Mouse (Mus musculus) stomach, postnatal 0 days (tissue): ENCODE data around the gene Pnliprp1. TPM values are rescaled to one million over a fixed set of nuclear protein-coding genes. Genes with fewer than 3 reads are reported as not detected.

Experiments
- ATAC-seq: fragments of 200-750 bp; cut with Nextera tagmentation; 2 replicates; pipeline ENCODE4 v1.8.0; 2017; ENCODE audit not compliant: low FRiP score, low TSS enrichment
- DNase-seq: peaks from one replicate; pipeline ENCODE4 v3.0.0-alpha.2; 2016; ENCODE audit warnings: low spot score
- H3K27ac ChIP-seq: fragments of 300-500 bp; sonication (generic); replicated peaks from 2 replicates; pipeline ENCODE4 v1.5.1; 2014; ENCODE audit warnings: mild to moderate bottlenecking, control low read depth
- H3K27me3 ChIP-seq: fragments of 300-500 bp; sonication (generic); 2 replicates; pipeline ENCODE4 v1.6.1; 2014; ENCODE audit warnings: low read length; ENCODE audit not compliant: control insufficient read depth, insufficient read depth
- H3K36me3 ChIP-seq: fragments of 300-500 bp; sonication (generic); 2 replicates; pipeline ENCODE4 v1.6.1; 2014; ENCODE audit warnings: low read length, mixed read lengths; ENCODE audit not compliant: control insufficient read depth, insufficient read depth
- H3K4me1 ChIP-seq: fragments of 300-500 bp; sonication (generic); replicated peaks from 2 replicates; pipeline ENCODE4 v1.6.1; 2014; ENCODE audit warnings: antibody characterized with exemption; ENCODE audit not compliant: control insufficient read depth, insufficient read depth
- H3K4me2 ChIP-seq: fragments of 300-500 bp; sonication (generic); replicated peaks from 2 replicates; pipeline ENCODE4 v1.6.1; 2014; ENCODE audit warnings: low read depth, mild to moderate bottlenecking, control low read depth, moderate library complexity
- H3K4me3 ChIP-seq: fragments of 300-500 bp; sonication (generic); 2 replicates; pipeline ENCODE4 v1.5.1; 2014; ENCODE audit warnings: low read depth, low read length, control low read depth
- H3K9ac ChIP-seq: fragments of 300-500 bp; sonication (generic); 2 replicates; pipeline ENCODE4 v1.6.1; 2014; ENCODE audit warnings: mild to moderate bottlenecking, low read length, control low read depth, mixed read lengths
- H3K9me3 ChIP-seq: fragments of 300-500 bp; sonication (generic); 2 replicates; pipeline ENCODE4 v1.6.1; 2016; ENCODE audit warnings: low read length; ENCODE audit not compliant: control insufficient read depth
- CTCF ChIP-seq: IDR thresholded peaks from 2 replicates; pipeline ENCODE4 v1.5.1; 2016; ENCODE audit warnings: antibody characterized with exemption, low read depth, mild to moderate bottlenecking, moderate library complexity
- EP300 ChIP-seq: optimal IDR thresholded peaks from 2 replicates; pipeline ENCODE3; 2016; ENCODE audit warnings: antibody characterized with exemption
- WGBS: fragments of 180-500 bp; shearing (Covaris S2); extraction: QIAGEN DNeasy Blood & Tissue Kit; methylation state at CpG from one replicate; pipeline ENCODE4 v1.1.7; 2014; 5-methylcytosine and 5-hydroxymethylcytosine counted together
- polyA plus RNA-seq: library from polyadenylated mRNA; unstranded; fragments of >200 nt; fragmentation: Nextera tagmentation; extraction: Ambion mirVana; gene quantifications from 2 replicates; pipeline ENCODE4 v1.2.1, GENCODE M21; 2015

Pnliprp1 gene
- polyA plus RNA-seq, 1 experiment from 2014 or later: 11.8 TPM

DNA sequence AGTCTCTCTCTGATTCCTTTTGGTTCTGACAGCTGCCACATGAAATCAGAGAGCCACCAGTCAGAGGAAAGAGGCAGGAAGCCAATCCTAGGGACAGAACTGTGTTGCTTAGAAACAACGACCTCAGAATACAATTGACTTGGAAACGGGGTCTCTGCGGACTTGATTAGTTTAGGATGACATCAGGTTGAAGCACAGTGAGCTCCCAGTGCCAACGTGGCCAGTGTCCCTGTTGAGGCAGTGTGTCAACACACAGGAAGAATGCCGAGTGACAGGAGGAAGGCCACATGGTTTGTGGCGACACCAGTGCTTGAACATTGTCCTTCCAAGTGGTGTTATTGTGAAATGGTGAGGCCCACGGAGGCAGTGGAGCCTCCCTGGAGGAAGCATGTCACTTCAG, 55.3 kb downstream of the Pnliprp1 start:
- no peak overlapping the region for H3K9ac ChIP-seq
- no peaks in the 10 kb centered on the region for H3K9me3 ChIP-seq
- no peak for TF ChIP-seq CTCF
- TF ChIP-seq EP300: no peak
- no peaks in the 10 kb centered on the region for H3K27me3 ChIP-seq
- H3K36me3 ChIP-seq: no peaks in the 10 kb centered on the region
- WGBS: 56% methylated on average over 7 of the region's 7 CpGs
- no peak for DNase-seq
- H3K4me2 ChIP-seq: no peak overlapping the region
- H3K4me3 ChIP-seq: no peak overlapping the region
- ATAC-seq: no peak
- no peak overlapping the region for H3K27ac ChIP-seq
- H3K4me1 ChIP-seq: no peaks in the 10 kb centered on the region

DNA sequence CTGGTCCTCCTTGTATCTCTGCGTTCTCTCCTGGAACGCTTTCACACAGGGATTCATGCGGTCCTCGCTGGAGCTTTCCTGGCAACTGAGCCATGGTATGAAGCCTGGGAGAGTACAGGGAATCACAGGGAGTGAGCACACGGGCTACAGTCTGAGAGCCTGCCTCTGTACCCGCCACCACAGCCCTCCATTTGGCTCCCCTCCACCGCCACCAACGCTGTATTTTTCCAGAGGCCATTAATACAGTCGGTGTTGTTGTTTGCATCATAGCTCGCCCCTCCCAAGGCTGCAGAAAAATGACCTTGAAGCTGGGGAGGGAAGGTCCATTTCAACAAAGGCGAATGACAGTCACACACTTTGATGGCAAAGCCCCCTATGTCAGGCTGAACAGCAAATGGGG, 60.5 kb downstream of the Pnliprp1 start:
- WGBS: 69% methylated on average over 11 of the region's 11 CpGs
- no peaks in the 10 kb centered on the region for H3K27me3 ChIP-seq
- H3K36me3 ChIP-seq: no peaks in the 10 kb centered on the region
- no peak overlapping the region for H3K27ac ChIP-seq
- TF ChIP-seq CTCF (no peak), EP300 (no peak)
- H3K9ac ChIP-seq: no peak overlapping the region
- no peak overlapping the region for H3K4me2 ChIP-seq
- ATAC-seq (no peak), DNase-seq (no peak)
- H3K4me3 ChIP-seq: no peak overlapping the region
- H3K4me1 ChIP-seq: no peaks in the 10 kb centered on the region
- no peaks in the 10 kb centered on the region for H3K9me3 ChIP-seq

Other genes with a start within 250 kb of the Pnliprp1 start
- gene Ccdc172, start 216.9 kb upstream of the Pnliprp1 start, polyA plus RNA-seq: not detected in 2 replicates
- gene Pnlip, start 76.4 kb upstream of the Pnliprp1 start, polyA plus RNA-seq: 0.11 and 0.24 TPM in 2 replicates
- gene Pnliprp2, start 30.8 kb downstream of the Pnliprp1 start, polyA plus RNA-seq: 3.9 and 4.2 TPM in 2 replicates
- gene 1700019N19Rik, start 65.6 kb downstream of the Pnliprp1 start, polyA plus RNA-seq: 0.10 TPM in 1 of 2 replicates, not detected in the other
- gene Eno4, start 214.5 kb downstream of the Pnliprp1 start, polyA plus RNA-seq: 0.06 and 0.13 TPM in 2 replicates
- gene Hspa12a, start 214.8 kb downstream of the Pnliprp1 start, polyA plus RNA-seq: 1.7 and 2.5 TPM in 2 replicates